Mouse (Mus musculus): ENCODE measurements at regions not wholly inside any gene's neighbourhood (a gene's known extent, or its start where the extent isn't known, plus 50 kb on each side); places are given as distances from the start of the nearest gene placed in this dataset.

GRCm38 (mm10) chr11:38067682-38068081, 831.9 kb upstream of the Tenm2 start:
- TF ChIP-seq POLR2A (IDR thresholded peaks at IDR 0.05; ENCODE audit: insufficient read length, low read depth) (no peak), MYOG (IDR thresholded peaks at IDR 0.05; ENCODE audit: control insufficient read depth in 1 of 3, insufficient read depth in 1 of 3, insufficient read length in 2 of 3, low read depth in 2 of 3) (no peak), TCF12 (IDR thresholded peaks at IDR 0.05; ENCODE audit: insufficient read depth, poor library complexity, severe bottlenecking) (no peak), CEBPB (IDR thresholded peaks at IDR 0.05; ENCODE audit: insufficient read depth, poor library complexity, severe bottlenecking) (no peak), E2F4 (IDR thresholded peaks at IDR 0.05; ENCODE audit: insufficient read depth) (no peak), MAX (IDR thresholded peaks at IDR 0.05; ENCODE audit: low read depth) (no peak), POLR2AphosphoS2 (IDR thresholded peaks at IDR 0.05; ENCODE audit: insufficient read length, low read depth) (no peak), USF1 (IDR thresholded peaks at IDR 0.05; ENCODE audit: low read depth) (no peak), TCF3 (IDR thresholded peaks at IDR 0.05; ENCODE audit: insufficient read length, low read depth) (no peak), SRF (IDR thresholded peaks at IDR 0.05; ENCODE audit: control insufficient read depth, insufficient read length, low read depth) (no peak), MYOD1 (IDR thresholded peaks at IDR 0.05; ENCODE audit: control insufficient read depth in 1 of 3, insufficient read length in 2 of 3, low read depth in 2 of 3) (no peak), REST (IDR thresholded peaks at IDR 0.05; ENCODE audit: insufficient read depth, insufficient read length) (no peak)
